Mouse (Mus musculus): ENCODE measurements around the gene Vmn1r236. TPM values are rescaled to one million over a fixed set of nuclear protein-coding genes. Genes with fewer than 3 reads are reported as not detected.

The Vmn1r236 gene
- total RNA-seq (2021), result not detected

GRCm38 (mm10) chr17:21282642-21283041 is at the start of gene Vmn1r236:
TSS of gene Vmn1r236 (plus strand) at chr17:21282942.
- intact Hi-C loops (cut with DNase I), result no loop called here
- no peak for DNase-seq

GRCm38 (mm10) chr17:21256111-21256510 is 26.6 kb upstream of the Vmn1r236 start, which contains the start of gene Vmn1r235:
TSS of gene Vmn1r235 (plus strand) at chr17:21256411.
- intact Hi-C loops (cut with DNase I), result no loop called here
- no peak for DNase-seq

GRCm38 (mm10) chr17:21272103-21272502 is 10.6 kb upstream of the Vmn1r236 start:
- DNase-seq, result peak; percentile 7 to 27
- intact Hi-C loops (cut with DNase I), result loop anchor here (2.0 kb wide), 3 partner anchors 111 to 241 kb away; partner anchors contain the start of genes Zfp54 and Zfp677

- intact Hi-C loops (cut with DNase I), result no loop called here
- DNase-seq, result no peak
These were observed 1.7 kb downstream of the Vmn1r236 start for GRCm38 (mm10) chr17:21284395-21284794.

- intact Hi-C loops (cut with DNase I), result no loop called here
- no peak for DNase-seq
These were observed 7.0 kb downstream of the Vmn1r236 start for GRCm38 (mm10) chr17:21289695-21290094.

- DNase-seq, result no peak
- intact Hi-C loops (cut with DNase I), result no loop called here
These were observed 28.8 kb downstream of the Vmn1r236 start, which contains the start of gene Vmn1r237 for GRCm38 (mm10) chr17:21311565-21311964. TSS of gene Vmn1r237 (plus strand) at chr17:21311865.

Small RNA genes within 50 kb of the gene (microRNA-seq; reads per million reads assigned to microRNA genes)
- gene Gm26384 (ENCODE audit: borderline number of aligned reads in 2 of 2), result 0 reads per million in 2 experiments

Other genes starting within 250 kb of the Vmn1r236 start
- not detected for gene Vmn1r234, start 56.9 kb upstream of the Vmn1r236 start, total RNA-seq (2021)
- not detected for gene Vmn1r235, start 26.5 kb upstream of the Vmn1r236 start, total RNA-seq (2021)
- not detected for gene Vmn1r237, start 28.9 kb downstream of the Vmn1r236 start, total RNA-seq (2021)
- gene Zfp677, start 100.8 kb downstream of the Vmn1r236 start, total RNA-seq (2021), result 1 to 10 TPM in 1 of 2 experiments, under 1 TPM in 1; 0.68 to 1.2 TPM
- gene Zfp54, start 140.3 kb downstream of the Vmn1r236 start, total RNA-seq (2021), result 1 to 10 TPM in 1 of 2 experiments, under 1 TPM in 1; 0.68 to 1.5 TPM
- 1 to 10 TPM; 6.8 to 7.4 TPM for gene Zfp51, start 167.4 kb downstream of the Vmn1r236 start, total RNA-seq (2021)
- 1 to 10 TPM; 1.7 to 2.6 TPM for gene Zfp53, start 206.1 kb downstream of the Vmn1r236 start, total RNA-seq (2021)

Measured in heart, postnatal 36 days (tissue).